Mouse (Mus musculus) forelimb bud, embryonic 11.5 days (tissue): ENCODE data around the gene Ebf1.

ENCODE experiments used
- DNase-seq: peaks from one replicate; pipeline ENCODE4 v3.0.0-alpha.2; 2012; ENCODE audit warnings: low read depth, low spot score

Ebf1 gene

GRCm38 (mm10) chr11:44738046-44738445, 120.9 kb downstream of the Ebf1 start:
- no peak for DNase-seq

- no peak for DNase-seq
Observed at GRCm38 (mm10) chr11:44738820-44739219, 121.7 kb downstream of the Ebf1 start.

- no peak for DNase-seq
Observed at GRCm38 (mm10) chr11:44740278-44741041, 123.3 kb downstream of the Ebf1 start.

- DNase-seq: no peak
Observed at GRCm38 (mm10) chr11:44741042-44741491, 124.0 kb downstream of the Ebf1 start.

GRCm38 (mm10) chr11:44744446-44744845, 127.3 kb downstream of the Ebf1 start:
- DNase-seq: no peak

GRCm38 (mm10) chr11:44745946-44746345, 128.8 kb downstream of the Ebf1 start:
- no peak for DNase-seq

GRCm38 (mm10) chr11:44746731-44747130, 129.6 kb downstream of the Ebf1 start:
- DNase-seq: no peak

- DNase-seq: no peak
Observed at GRCm38 (mm10) chr11:44749309-44749708, 132.2 kb downstream of the Ebf1 start.

- DNase-seq: no peak
Observed at GRCm38 (mm10) chr11:44754336-44754735, 137.2 kb downstream of the Ebf1 start.

GRCm38 (mm10) chr11:44756321-44756720, 139.2 kb downstream of the Ebf1 start:
- no peak for DNase-seq

GRCm38 (mm10) chr11:44758857-44759256, 141.7 kb downstream of the Ebf1 start:
- DNase-seq: no peak

GRCm38 (mm10) chr11:44761128-44761996, 144.2 kb downstream of the Ebf1 start:
- DNase-seq: no peak

- DNase-seq: no peak
Observed at GRCm38 (mm10) chr11:44763992-44764835, 147.1 kb downstream of the Ebf1 start.

GRCm38 (mm10) chr11:44764988-44765387, 147.9 kb downstream of the Ebf1 start:
- DNase-seq: no peak

GRCm38 (mm10) chr11:44766246-44766645, 149.1 kb downstream of the Ebf1 start:
- DNase-seq: peak; percentile 73

- DNase-seq: no peak
Observed at GRCm38 (mm10) chr11:44767322-44767721, 150.2 kb downstream of the Ebf1 start.

- DNase-seq: no peak
Observed at GRCm38 (mm10) chr11:44768346-44768745, 151.2 kb downstream of the Ebf1 start.

GRCm38 (mm10) chr11:44770989-44771564, 154.0 kb downstream of the Ebf1 start:
- no peak for DNase-seq

- DNase-seq: no peak
Observed at GRCm38 (mm10) chr11:44774411-44774810, 157.3 kb downstream of the Ebf1 start.

GRCm38 (mm10) chr11:44775549-44775948, 158.4 kb downstream of the Ebf1 start:
- DNase-seq: no peak

- DNase-seq: no peak
Observed at GRCm38 (mm10) chr11:44776556-44776955, 159.4 kb downstream of the Ebf1 start.
